Mouse (Mus musculus): ENCODE results near the gene Bpifb2.
"Not testable (repeated sequence)": the region's sequence is repeated elsewhere in the genome, so short reads cannot be mapped to it uniquely, and the experiment has no call there.

Gene Bpifb2

DNA sequence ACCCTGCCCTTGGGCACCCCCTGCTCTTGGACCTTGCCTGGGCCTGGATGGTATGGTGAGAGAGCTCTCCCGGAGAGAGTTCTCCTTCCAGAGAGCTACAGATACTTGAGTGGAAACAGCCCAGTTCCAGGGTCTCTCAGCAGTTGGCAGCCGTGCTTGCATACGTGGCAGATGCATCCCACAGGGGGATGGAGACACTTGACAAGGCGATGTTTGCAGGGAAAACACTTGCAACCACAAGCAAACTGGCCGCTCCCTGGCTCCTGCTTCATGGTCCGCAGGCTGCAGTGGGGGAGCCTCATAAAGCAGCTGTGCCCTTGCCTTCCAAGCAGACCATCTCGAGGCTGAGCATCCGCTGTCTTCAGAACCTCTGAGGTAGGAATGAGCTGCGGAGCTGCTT is at the start of gene Bpifb2:
Gene Bpifb2, plus strand, starts transcription at position 301 of the 400 bp plus-strand sequence.
- DNase-seq (ENCODE audit: low read depth, low spot score) = no peak

DNA sequence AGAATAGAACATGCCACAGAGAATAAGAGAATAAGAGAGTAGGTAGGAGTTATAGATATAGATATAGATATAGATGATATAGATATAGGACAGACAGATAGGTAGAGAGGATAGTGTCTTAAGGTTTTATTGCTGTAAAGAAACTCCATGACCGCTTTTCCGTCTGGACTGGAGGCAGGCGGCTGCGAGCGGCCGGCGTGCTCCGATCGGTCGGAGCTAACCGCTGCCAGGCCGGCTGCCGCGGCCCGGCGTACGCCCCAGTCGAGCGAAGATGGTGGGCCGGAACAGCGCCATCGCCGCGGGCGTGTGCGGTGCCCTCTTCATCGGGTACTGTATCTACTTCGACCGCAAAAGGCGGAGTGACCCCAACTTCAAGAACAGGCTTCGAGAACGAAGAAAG is 48.9 kb upstream of the Bpifb2 start:
- not testable (repeated sequence) for DNase-seq (ENCODE audit: low read depth, low spot score)

DNA sequence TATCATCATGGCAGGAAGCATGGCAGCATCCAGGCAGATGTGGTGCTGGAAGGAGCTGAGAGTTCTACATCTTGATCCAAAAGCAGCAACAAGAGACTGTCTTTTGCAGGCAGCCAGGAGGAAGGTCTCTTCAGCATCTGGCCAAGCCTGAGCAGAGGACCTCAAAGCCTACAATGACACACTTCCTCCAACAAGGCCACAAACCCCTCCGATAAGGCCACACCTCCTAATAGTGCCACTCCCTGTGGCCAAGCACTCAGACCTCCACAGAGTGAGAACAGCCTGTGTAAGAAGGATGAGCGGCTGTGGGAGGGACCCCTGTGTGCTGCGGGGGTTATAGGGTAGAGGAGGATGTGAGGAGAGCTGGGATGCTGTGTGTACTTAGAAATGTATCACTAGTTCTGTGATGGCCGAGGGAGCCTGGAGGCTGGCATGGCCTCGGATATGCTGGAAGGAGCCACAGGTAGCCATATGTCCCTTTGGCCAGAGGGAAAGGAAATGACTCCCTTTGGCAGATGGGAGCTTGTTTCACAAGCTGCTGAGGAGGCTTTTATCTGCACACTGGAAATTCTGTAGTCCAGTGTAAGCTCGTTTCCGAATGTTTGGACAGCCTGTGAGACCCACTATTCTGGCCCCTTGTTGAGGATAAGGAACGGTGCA is 47.5 kb upstream of the Bpifb2 start:
- no peak for DNase-seq (ENCODE audit: low read depth, low spot score)

DNA sequence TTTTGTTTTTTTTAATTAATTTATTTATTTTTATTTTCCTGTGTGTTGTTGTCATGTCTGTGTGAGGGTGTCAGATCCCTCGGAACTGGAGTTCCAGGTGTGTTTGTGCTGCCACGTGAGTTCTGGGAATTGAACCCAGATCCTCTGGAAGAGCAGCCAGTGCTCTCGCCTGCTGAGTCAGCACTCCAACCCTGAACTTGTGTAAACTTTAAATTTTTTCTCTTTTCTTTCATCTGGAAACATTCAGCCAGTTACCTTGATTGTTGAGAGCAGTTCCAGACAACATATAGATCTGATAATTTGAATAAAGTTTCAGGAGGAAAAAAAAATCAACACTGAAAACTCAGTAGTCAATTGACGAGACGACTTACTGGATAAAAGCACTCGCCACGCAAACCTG is 46.1 kb upstream of the Bpifb2 start:
- no peak for DNase-seq (ENCODE audit: low read depth, low spot score)

DNA sequence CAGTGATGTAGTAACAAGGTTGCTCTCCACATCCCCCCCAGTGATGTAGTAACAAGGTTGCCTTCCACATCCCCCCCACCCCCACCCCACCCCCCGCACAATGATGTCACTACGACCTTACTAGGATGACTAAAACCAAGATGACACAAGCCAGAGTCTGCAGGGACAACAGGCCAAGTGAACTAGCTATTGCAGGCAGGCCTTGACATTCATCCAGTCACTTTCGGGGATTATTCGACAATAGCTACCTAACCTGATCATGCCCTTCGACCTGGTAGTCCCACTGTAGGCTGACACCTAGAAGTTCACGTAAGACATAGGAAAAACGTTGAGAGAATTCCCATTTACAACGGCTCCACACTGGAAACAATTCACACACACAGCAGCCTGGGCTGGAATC is 41.6 kb upstream of the Bpifb2 start:
- no peak for DNase-seq (ENCODE audit: low read depth, low spot score)

DNA sequence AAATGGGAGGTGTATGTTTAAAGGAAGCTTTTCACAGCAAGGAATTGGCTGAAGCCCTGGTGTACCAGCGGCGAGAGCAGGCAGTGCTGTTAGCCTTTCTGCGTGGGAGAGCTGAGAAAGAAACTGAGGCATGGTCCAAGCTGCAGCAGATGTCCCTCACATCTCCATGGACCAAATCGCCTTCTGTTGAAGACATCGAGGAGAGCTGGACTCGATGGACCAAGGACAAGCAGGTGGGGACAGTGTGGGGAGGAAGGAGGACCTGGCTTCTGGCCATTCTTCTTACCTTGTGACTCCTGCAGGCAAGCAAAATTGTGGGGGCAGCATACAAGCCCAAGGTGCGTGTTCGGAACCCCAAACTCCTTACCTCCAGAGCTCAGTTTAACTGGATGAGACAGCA is 32.0 kb upstream of the Bpifb2 start:
- no peak for DNase-seq (ENCODE audit: low read depth, low spot score)

DNA sequence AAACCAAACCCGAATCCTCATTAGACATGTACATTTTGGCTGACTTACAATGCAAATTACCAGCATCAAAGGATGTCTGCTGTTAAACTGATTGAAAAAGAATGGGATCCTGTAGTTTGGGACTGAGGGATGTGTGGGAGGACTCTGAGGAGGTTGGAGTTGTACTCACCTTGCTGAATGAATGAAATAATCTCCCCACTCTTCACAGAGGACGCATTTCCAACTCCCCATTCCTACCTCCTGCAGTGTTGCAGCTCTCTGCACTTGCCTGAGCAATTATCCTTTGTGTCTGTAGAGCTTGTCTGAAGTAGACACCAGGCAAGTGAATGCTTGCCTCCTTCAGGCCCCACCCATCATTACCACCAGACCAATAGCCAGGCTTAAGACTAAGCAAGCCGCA is 26.5 kb upstream of the Bpifb2 start:
- DNase-seq (ENCODE audit: low read depth, low spot score) = no peak

DNA sequence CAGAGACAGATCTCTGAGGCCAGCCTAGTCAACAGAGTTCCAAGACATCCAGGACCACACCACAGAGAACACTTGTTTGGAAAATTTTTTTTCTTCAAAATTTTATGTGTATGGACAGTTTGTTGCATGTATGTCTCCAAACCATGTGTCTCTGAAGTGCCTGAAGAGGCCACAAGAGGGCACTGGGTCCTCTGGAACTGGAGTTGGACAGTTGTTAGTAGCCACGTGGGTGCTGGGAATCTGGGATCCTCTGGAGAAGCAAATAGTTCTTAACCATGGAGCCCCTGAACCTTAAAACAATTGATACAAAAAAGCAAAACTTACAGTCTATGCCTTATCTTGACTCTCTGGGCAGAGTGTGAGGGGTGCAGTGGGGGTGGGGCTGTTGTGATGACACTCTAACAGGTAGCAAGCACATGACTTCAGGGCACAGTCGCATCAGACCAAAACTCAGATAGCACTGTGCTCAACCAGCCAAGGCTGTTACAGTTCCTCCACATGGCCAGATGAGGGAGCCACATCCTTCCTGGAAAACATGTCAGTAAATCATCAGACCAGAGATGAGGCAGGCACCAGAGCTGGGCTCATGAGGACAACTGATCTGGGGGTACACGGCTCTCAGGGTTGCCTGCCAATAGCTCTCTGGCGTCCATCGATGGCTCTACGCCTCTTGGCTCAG is 24.4 kb upstream of the Bpifb2 start:
- no peak for DNase-seq (ENCODE audit: low read depth, low spot score)

DNA sequence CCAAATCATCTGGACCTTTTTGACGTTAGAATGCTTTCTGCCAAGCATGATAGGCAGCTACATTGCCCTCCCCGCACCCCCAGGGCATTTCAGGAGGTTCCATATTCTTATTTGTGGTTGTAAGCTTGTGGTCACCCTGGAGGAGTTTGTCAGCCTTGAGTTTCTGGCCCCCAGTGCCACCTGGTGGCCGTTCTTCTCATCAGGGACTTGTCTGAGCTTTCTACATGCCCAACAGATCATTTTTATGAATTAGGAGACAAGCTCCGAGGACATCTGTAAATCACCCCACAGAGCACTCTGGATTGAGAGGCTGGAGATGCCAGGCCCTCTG is 23.9 kb upstream of the Bpifb2 start:
- DNase-seq (ENCODE audit: low read depth, low spot score) = no peak

DNA sequence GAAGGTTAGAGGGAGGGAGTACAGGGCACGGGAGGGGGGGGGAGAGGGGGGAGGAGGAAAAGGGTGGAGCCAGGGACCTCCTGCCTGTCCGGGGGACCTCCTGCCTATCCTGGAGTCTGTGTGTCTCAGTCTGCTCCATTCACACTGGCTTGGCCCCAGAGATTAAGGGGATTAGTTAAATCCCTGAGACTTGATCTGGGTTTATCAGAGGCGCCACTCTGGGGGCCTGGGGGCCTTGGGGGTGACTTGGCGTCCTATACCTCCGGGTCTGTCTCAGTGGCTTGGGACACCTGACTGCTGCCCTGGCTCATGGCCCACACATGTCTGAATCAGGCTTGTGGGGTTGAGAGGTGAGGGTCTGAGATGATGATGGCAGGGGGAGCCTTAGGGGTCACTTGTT is 21.3 kb upstream of the Bpifb2 start:
- no peak for DNase-seq (ENCODE audit: low read depth, low spot score)

DNA sequence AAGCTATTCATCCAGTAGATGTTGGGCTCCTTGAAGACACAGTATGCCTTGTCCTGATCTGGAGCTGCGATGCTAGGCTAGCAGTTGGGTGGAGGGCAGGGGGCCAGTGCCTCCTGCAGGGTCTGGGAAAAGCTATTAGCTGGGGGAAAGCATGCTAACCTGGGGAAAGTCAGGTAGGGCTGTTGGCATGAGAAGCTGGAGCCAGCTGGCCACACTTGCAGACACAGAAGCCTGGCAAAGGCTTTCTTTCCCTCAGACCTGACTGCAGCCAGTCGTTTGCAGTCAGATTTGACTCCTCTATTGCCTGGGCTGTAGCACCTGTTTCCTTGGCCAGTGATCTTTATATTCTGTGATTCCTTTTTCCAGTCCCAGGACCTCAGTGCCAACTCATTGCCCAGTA is 15.3 kb upstream of the Bpifb2 start:
- DNase-seq (ENCODE audit: low read depth, low spot score) = no peak

DNA sequence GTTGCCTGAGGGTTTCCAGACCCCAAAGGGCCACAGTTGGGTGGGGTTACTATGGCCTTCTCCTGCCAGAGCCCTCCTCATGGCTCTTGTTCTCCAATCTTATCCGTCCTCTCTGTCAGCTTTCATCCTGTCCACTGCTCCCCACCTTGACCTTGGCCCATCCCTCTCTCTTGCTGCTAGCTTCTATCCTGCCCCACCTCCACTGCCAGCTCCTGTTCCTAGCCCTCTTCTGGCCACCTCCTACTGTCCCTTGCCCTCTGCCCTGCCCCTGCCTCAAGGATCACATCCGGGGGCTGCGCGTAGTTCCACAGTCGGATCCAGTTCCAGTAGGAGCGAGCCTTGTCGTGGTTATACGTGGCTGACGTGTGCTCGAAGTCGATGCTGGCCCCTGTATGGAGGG is 14.5 kb upstream of the Bpifb2 start:
- DNase-seq (ENCODE audit: low read depth, low spot score) = no peak

DNA sequence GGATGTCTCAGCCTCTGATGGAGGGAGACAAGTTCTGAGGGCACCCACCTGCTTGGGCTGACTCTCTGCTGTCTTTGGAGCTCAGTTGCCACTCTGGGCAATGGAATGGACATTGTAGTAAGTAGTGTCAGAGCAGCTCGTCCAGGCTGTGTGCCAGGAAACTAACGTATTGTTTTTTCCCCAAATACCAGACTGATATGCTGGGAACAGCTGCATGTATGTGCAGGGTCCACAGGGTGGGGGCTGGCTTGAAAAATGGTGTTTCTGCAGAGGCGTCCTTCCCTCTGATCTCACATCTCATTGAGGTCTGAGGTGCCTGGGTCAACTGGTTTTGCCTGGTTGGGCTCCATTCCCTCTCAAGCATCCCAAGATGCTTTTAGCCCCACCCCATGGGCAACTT is 14.1 kb upstream of the Bpifb2 start:
- no peak for DNase-seq (ENCODE audit: low read depth, low spot score)

DNA sequence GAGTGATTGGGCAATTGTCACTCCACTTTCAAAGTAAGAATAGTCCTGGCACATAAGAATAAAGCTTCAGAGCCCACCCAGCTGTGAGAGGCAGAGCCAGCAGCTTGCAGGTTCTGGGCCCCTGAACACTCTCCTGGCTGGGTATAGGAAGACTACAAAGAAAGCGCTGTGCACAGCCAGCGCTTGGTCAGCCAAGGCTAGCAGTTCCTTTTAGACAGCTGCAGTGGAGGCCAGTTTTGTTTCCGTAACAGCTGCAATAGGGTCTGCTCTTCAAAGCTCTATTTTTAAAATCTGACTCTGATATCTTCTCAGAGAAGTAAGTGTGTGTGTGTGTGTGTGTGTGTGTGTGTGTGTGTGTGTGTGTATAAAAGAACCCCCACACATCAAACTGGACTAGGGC is 12.9 kb upstream of the Bpifb2 start:
- no peak for DNase-seq (ENCODE audit: low read depth, low spot score)

DNA sequence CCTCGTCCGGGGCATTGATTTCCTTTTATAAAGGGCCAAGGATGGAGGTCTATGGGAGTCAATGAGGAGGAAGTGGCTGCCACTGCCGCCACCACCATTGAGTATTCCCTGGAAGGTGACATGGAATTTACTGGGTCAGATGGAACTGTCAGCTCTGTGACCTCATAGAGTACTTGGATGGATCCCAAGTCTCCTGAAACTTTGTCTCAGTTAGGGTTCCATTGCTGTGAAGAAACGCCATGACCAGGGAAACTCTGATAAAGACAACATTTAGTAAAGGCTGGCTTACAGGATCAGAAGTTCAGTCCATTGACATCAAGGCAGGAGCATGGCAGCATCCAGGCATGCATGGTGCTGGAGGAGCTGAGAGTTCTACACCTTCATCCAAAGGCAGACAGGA is 3.9 kb upstream of the Bpifb2 start, which contains the start of gene Sun5:
Gene Sun5, minus strand, starts transcription at position 101 of the 400 bp plus-strand sequence.
- no peak for DNase-seq (ENCODE audit: low read depth, low spot score)

DNA sequence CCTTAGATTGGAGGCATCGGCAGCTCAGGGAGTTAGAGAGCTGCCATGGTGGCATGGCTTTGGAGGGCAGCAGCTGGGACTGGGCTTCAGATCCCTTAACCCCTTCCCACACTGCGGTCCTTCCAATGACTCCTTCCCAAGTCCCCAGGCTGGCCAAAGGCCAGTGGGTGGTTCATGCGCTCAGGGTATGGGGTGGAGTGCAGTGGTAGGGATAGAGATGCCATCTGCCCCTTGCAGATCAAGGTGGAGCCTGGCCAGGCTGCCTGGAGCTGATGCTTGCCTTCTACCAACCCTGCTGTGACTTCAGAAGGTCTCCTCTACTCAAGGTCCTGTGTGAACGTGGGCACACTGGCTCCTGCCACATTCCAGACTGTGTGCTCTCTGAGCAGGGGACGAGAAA is 24.3 kb downstream of the Bpifb2 start:
- no peak for DNase-seq (ENCODE audit: low read depth, low spot score)

DNA sequence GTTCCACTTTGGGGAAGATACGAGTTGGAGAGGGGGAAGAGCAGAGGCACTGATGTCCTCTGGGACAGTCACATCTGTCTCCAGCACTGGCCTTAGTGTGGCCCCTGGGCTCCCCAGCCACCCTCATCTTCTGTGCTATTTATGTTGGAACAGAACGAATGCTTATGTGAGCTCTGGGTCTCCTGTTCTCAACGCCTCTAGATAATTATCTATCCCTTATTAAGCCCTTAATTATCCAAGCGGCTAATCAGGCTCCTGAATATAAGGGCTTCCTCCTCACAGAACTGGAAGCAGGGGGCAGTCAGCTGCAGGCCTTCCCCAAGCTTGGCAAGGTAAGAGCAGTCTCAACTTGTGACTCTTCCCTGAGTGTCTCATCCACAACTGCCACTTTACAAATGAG is 25.2 kb downstream of the Bpifb2 start, which contains the start of gene Bpifb6:
Gene Bpifb6, plus strand, starts transcription at position 301 of the 400 bp plus-strand sequence.
- no peak for DNase-seq (ENCODE audit: low read depth, low spot score)

DNA sequence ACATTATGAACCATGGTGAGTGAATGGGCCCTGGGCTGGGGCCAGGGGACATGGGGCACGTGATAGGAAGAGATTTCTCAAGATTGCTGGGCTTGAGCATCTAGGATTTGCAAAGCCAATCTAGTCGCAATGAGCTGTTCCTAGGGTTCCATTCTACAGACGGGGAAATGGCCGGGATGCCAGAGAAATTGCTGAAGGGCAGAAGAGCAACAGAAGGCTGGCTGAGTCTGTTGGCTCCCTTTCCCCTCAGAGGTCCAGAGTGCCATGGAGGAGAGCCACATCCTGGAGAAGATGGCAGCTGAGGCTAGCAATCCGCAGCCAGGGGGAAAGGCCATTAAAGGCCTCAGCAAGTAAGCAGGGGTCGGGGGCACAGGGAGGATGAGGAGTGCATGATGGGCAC is 27.9 kb downstream of the Bpifb2 start:
- DNase-seq (ENCODE audit: low read depth, low spot score) = no peak

DNA sequence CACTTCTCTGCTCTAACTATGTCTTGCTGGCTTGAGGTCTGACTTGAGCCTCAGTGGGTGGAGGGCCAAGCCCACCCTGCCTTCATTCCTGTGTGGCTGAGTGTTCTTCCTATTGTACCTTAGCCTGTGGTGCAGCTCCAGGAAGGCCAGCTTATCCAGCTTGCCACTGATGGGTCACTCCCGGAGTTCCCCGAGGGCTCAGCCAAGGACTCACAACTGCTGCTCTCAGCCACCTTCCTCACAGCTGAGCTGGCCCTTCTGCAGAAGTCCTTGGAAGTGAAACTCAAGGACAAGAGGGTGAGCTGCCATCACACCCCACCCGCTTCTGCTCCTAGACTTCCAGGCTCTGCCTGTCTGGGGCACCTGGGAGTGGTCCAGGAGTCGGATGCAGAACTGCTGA is 31.8 kb downstream of the Bpifb2 start:
- DNase-seq (ENCODE audit: low read depth, low spot score) = no peak

DNA sequence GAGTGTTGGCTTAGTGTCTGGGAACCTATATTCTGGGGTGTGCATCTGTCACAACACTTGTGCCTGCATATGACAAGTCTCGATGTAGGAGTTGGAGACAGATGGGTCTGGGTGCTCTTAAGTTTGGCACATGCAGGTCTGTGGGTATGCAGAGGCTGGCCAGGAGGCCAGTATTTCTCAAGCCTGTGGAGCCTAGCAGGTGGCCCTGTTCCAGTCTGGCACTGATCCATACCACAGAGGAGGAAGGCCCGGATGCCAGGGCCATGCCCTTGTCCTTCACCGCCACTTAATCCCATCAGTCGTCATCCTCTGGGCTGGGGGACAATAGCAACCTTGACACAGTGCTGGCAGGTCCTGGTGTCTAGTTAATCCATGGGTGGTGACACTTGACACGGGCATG is 39.3 kb downstream of the Bpifb2 start:
- DNase-seq (ENCODE audit: low read depth, low spot score) = no peak

DNA sequence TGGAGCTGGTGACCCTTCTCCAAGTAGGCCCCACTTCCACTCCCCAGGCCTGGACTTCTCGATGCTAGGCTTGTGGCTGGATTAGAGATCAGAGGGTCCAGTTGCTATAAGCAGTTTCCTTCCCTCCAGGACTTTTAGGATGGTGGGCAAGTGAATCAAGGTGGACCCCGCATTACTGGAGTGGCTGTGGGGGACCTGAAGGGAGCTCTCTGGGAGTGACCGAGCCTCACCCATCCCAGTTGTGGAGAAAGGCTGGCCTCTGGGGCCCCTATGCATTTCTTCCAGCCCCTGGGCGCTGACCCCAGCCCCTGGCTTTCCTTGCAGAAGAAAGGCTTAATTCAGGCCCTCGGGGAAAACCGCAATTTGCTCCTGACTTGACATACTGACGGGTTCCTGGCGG is 43.1 kb downstream of the Bpifb2 start, which contains the start of gene Bpifb3:
Gene Bpifb3, plus strand, starts transcription at position 301 of the 400 bp plus-strand sequence.
- no peak for DNase-seq (ENCODE audit: low read depth, low spot score)

DNA sequence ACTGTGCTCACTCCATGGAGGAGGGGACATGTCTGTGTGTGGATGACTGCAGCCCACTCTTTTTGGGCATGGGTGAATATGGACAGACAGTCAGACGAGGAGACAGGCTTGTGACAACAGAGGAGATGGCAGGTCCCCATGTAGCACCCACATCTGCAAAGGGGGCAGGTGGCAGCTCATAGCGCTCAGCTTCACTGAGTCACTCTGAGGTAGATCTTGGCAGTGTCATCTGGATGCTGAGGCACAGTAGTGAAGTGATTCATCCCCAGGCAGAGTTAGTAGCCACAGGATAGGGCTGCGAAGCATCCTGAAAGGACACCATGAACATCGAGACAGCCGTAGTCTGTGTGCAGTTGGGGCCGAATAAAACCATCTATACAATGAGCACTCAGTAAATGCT is 46.4 kb downstream of the Bpifb2 start:
- no peak for DNase-seq (ENCODE audit: low read depth, low spot score)

DNA sequence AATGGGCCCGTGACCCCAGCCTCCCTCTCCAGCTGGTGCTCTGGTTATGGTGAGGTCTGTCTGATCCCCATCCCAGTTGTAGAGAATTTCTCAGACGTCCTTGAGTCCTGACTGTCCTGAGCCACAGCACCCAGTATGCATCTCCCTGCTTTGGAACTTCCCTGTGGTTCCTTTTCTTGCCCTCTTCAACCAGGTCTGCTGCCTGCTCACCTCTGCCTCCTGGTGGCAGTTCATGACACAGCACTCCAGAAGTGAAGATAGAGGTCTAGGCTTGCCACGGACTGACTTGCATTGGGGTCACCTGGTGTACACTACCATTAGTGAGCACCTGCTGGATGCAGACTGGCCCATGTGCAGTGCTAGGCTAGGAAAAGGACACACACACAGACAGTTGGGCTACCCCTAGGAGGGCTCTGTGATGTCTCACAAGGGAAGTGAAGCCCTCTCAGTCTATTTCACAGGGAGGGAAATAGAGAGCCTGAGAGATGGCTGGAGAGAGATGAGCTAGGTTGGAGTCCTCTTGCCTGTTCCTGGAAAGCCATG is 55.1 kb downstream of the Bpifb2 start:
- DNase-seq (ENCODE audit: low read depth, low spot score) = no peak

Measured in c-Kit-negative CD71-positive TER-119-positive erythroid progenitor cells, embryonic 14.5 days (primary cell).